Mouse (Mus musculus) heart, adult 11 months (tissue): ENCODE data around the gene Spata33.
A peak's percentile ranks its signal among the peaks of the same experiment; 100 is the strongest.
"Not testable (repeated sequence)": the region's sequence is repeated elsewhere in the genome, so short reads cannot be mapped to it uniquely, and the experiment has no call there.

Source experiments
- DNase-seq: peaks from one replicate; pipeline ENCODE4 v3.0.0; 2022

Spata33 gene

GRCm38 (mm10) chr8:123233760-123234159, 21.1 kb downstream of the Spata33 start:
- peak; percentile 92 for DNase-seq

- peak; percentile 94 for DNase-seq
Observed at GRCm38 (mm10) chr8:123234918-123235519, 22.4 kb downstream of the Spata33 start.

- peak; percentile 99 for DNase-seq
Observed at GRCm38 (mm10) chr8:123235520-123236497, 23.2 kb downstream of the Spata33 start, which contains the start of gene Spata2l. Gene Spata2l, minus strand, starts transcription at chr8:123236233.

- no peak for DNase-seq
Observed at GRCm38 (mm10) chr8:123239398-123239797, 26.8 kb downstream of the Spata33 start.

GRCm38 (mm10) chr8:123242107-123242923, 29.7 kb downstream of the Spata33 start:
- DNase-seq, result peak; percentile 95

- DNase-seq, result no peak
Observed at GRCm38 (mm10) chr8:123243053-123243452, 30.4 kb downstream of the Spata33 start.

- DNase-seq, result no peak
Observed at GRCm38 (mm10) chr8:123244382-123244781, 31.8 kb downstream of the Spata33 start.

GRCm38 (mm10) chr8:123245543-123245942, 32.9 kb downstream of the Spata33 start:
- no peak for DNase-seq

GRCm38 (mm10) chr8:123247748-123248147, 35.1 kb downstream of the Spata33 start:
- peak; percentile 92 for DNase-seq

GRCm38 (mm10) chr8:123248596-123248995, 36.0 kb downstream of the Spata33 start:
- peak; percentile 96 for DNase-seq

GRCm38 (mm10) chr8:123250940-123251339, 38.3 kb downstream of the Spata33 start:
- DNase-seq, result no peak

GRCm38 (mm10) chr8:123252925-123253324, 40.3 kb downstream of the Spata33 start:
- no peak for DNase-seq

- DNase-seq, result no peak
Observed at GRCm38 (mm10) chr8:123253451-123254098, 40.9 kb downstream of the Spata33 start.

- DNase-seq, result peak; percentile 98
Observed at GRCm38 (mm10) chr8:123254099-123254885, 41.7 kb downstream of the Spata33 start, which contains the start of the genes Zfp276 and Vps9d1. Gene Zfp276, plus strand, starts transcription at chr8:123254195. Gene Vps9d1, minus strand, starts transcription at chr8:123254348.

- no peak for DNase-seq
Observed at GRCm38 (mm10) chr8:123255170-123255569, 42.5 kb downstream of the Spata33 start.

- DNase-seq, result no peak
Observed at GRCm38 (mm10) chr8:123257114-123257513, 44.5 kb downstream of the Spata33 start.

GRCm38 (mm10) chr8:123257593-123257992, 45.0 kb downstream of the Spata33 start:
- not testable (repeated sequence) for DNase-seq

GRCm38 (mm10) chr8:123267926-123268656, 55.5 kb downstream of the Spata33 start:
- no peak for DNase-seq

GRCm38 (mm10) chr8:123271147-123271546, 58.5 kb downstream of the Spata33 start:
- no peak for DNase-seq
